Mouse (Mus musculus): ENCODE results near the gene Hrnr. TPM values are rescaled to one million over a fixed set of nuclear protein-coding genes. Genes with fewer than 3 reads are reported as not detected.

Hrnr gene
- polyA plus RNA-seq, 1 experiment, result not detected

DNA sequence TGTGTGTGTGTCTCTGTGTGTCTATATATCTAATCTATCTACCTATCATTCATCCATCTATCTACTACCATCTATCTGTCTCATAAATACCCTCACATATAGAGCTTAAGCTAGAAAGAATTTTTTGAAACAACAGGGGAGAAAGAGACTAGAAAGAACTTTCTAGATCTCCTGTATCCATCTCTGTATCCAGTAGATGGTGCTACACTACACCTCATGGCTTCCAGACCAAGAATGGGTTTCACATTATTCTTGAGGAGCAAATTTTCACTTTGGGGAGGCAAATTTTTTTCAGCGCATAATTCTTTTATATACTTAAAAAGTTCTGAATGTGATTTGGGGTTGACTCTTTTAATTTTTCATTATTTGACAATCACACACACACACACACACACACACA, 5.2 kb upstream of the Hrnr start:
- no peak for TF ChIP-seq CTCF (IDR thresholded peaks at IDR 0.05; ENCODE audit: extremely low read depth, insufficient read length, insufficient replicate concordance, low read depth, low read length)
- no peak for TF ChIP-seq POLR2A (IDR thresholded peaks at IDR 0.05; ENCODE audit: low read depth, low read length)
- WGBS, result 88% methylated on average over 1 of the region's 1 CpGs
- Histone ChIP-seq H3K4me1 (ENCODE audit: control insufficient read depth, insufficient read depth, insufficient read length, low read length) (no peaks in the 10 kb centered on the region), H3K36me3 (ENCODE audit: control insufficient read depth, insufficient read depth, low read length) (no peaks in the 10 kb centered on the region), H3K27ac (ENCODE audit: insufficient read depth, low read depth, low read length) (no peak overlapping the region), H3K4me3 (ENCODE audit: low read depth, low read length) (no peak overlapping the region), H3K27me3 (ENCODE audit: control insufficient read depth, insufficient read depth, low read length) (no peaks in the 10 kb centered on the region)

DNA sequence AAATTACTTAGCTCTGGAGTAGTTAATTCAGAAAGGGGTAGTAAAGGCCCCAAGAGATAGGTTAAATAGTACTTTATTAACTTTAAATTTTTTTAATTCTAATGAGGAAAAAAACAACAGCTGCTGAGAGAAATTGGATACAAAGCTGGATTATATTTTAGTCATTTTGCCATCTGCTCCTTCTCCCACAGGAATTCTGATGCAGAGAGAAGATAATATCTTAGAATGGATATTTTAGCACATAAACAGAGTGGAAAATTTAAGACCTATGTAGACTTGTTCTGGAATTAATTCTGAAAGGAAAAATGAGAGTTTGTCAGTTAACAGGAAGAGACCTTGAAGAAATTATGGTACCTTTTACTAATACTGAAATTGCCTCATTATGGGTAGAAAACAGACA, 18.2 kb downstream of the Hrnr start:
- H3K36me3 ChIP-seq (ENCODE audit: control insufficient read depth, insufficient read depth, low read length), result no peaks in the 10 kb centered on the region
- H3K27me3 ChIP-seq (ENCODE audit: control insufficient read depth, insufficient read depth, low read length), result no peaks in the 10 kb centered on the region
- H3K27ac ChIP-seq (ENCODE audit: insufficient read depth, low read depth, low read length), result no peak overlapping the region
- H3K4me3 ChIP-seq (ENCODE audit: low read depth, low read length), result no peak overlapping the region
- H3K4me1 ChIP-seq (ENCODE audit: control insufficient read depth, insufficient read depth, insufficient read length, low read length), result no peaks in the 10 kb centered on the region
- TF ChIP-seq POLR2A (IDR thresholded peaks at IDR 0.05; ENCODE audit: low read depth, low read length) (no peak), CTCF (IDR thresholded peaks at IDR 0.05; ENCODE audit: extremely low read depth, insufficient read length, insufficient replicate concordance, low read depth, low read length) (no peak)

DNA sequence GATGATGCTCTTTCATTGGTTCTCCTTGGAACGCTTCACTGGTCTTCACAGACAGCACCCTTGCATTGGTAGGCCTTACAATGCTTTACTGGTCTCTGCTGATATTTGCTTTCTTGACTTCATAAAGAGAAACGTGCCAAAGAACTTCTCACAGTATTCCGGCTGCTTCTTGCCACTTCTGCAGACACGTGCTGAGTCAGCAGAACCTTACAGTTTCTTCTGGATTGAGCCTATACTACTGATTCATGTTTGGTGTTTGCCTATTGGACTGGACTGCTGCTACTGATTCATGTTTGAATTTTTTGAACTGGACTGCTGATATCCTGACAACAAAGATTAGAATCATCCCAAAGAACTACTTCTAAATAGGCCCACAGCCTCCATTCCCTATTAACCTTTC, 20.5 kb downstream of the Hrnr start:
- 84% methylated on average over 4 of the region's 4 CpGs for WGBS
- no peak for TF ChIP-seq POLR2A (IDR thresholded peaks at IDR 0.05; ENCODE audit: low read depth, low read length)
- TF ChIP-seq CTCF (IDR thresholded peaks at IDR 0.05; ENCODE audit: extremely low read depth, insufficient read length, insufficient replicate concordance, low read depth, low read length), result no peak
- no peak overlapping the region for H3K27ac ChIP-seq (ENCODE audit: insufficient read depth, low read depth, low read length)
- H3K36me3 ChIP-seq (ENCODE audit: control insufficient read depth, insufficient read depth, low read length), result no peaks in the 10 kb centered on the region
- no peak overlapping the region for H3K4me3 ChIP-seq (ENCODE audit: low read depth, low read length)
- H3K27me3 ChIP-seq (ENCODE audit: control insufficient read depth, insufficient read depth, low read length), result no peaks in the 10 kb centered on the region
- no peaks in the 10 kb centered on the region for H3K4me1 ChIP-seq (ENCODE audit: control insufficient read depth, insufficient read depth, insufficient read length, low read length)

DNA sequence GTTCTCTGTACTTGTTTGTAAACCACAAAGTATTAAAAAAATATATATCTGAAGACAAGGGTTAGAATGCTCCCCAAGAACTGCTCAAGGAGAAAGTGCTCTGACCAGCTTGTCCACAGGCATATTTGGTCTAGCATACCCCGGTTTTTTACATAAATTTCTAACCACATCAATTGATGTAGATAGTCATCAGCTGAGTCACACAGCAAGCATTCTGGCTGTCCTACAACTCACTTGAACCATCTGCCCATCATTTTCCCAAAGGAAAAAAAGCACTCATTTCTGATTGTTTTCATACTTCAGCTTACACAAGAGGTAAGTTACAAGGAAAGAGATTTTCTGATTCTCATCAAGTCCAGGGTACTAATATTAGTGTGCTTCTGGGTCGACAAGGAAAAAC, 27.3 kb downstream of the Hrnr start:
- TF ChIP-seq POLR2A (IDR thresholded peaks at IDR 0.05; ENCODE audit: low read depth, low read length), result no peak
- 60% methylated on average over 2 of the region's 2 CpGs for WGBS
- Histone ChIP-seq H3K4me1 (ENCODE audit: control insufficient read depth, insufficient read depth, insufficient read length, low read length) (no peaks in the 10 kb centered on the region), H3K27me3 (ENCODE audit: control insufficient read depth, insufficient read depth, low read length) (no peaks in the 10 kb centered on the region), H3K36me3 (ENCODE audit: control insufficient read depth, insufficient read depth, low read length) (no peaks in the 10 kb centered on the region), H3K27ac (ENCODE audit: insufficient read depth, low read depth, low read length) (no peak overlapping the region), H3K4me3 (ENCODE audit: low read depth, low read length) (no peak overlapping the region)

DNA sequence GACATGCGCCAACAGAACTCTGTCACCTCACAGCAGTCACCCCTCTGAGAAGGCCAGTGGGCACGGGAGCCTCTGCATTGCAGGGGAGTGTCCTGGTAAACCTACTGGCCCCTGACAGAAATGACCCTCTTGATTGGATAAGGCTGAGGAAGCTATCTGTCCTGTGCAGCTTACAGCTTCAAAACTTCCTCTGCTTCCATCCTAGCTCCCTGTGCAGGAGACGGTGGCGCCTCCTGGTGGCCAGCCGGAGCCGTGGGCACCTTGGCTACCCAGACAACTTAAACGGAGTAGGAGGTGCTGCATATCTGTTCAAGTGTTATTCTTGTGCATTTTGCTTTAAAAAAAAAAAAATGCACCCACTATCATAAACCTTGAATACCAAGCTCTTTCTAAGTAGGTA, 40.5 kb downstream of the Hrnr start:
- H3K27me3 ChIP-seq (ENCODE audit: control insufficient read depth, insufficient read depth, low read length), result no peaks in the 10 kb centered on the region
- no peak overlapping the region for H3K4me3 ChIP-seq (ENCODE audit: low read depth, low read length)
- 15% methylated on average over 7 of the region's 7 CpGs for WGBS
- TF ChIP-seq POLR2A (IDR thresholded peaks at IDR 0.05; ENCODE audit: low read depth, low read length) (no peak), CTCF (IDR thresholded peaks at IDR 0.05; ENCODE audit: extremely low read depth, insufficient read length, insufficient replicate concordance, low read depth, low read length) (peak; percentile 78; the same call in 1 of the 2 replicates)
- no peaks in the 10 kb centered on the region for H3K4me1 ChIP-seq (ENCODE audit: control insufficient read depth, insufficient read depth, insufficient read length, low read length)
- no peak overlapping the region for H3K27ac ChIP-seq (ENCODE audit: insufficient read depth, low read depth, low read length)
- no peaks in the 10 kb centered on the region for H3K36me3 ChIP-seq (ENCODE audit: control insufficient read depth, insufficient read depth, low read length)

DNA sequence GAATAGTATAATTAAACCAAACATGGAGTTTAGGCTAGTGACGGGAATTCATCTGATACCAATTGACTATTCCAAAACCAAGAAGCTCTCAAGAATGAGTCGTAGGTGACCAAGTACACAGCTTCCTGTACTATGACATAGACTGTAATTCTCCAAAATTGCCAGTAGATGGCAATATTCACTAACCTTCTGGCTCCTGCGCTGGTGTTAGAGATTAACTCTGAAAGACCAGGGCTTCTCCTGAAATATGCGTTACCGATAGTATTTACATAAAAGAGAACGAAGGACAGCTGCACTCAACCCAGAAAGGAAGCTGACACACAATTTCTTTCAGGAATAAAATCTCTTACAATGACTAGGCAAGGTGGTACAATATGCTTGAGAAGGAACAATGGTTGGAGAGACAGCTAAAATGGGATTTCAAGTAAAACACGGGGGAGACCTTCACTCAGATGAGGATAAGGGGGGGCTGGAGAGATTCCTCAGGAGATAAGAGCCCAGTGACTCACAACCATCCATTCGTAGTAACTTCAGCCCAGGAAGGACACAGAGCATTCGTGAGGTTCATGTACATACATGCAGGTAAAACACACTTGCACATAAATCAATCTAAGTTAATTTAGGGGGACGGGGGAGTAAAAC, 42.5 kb downstream of the Hrnr start:
- TF ChIP-seq POLR2A (IDR thresholded peaks at IDR 0.05; ENCODE audit: low read depth, low read length), result no peak
- no peak for TF ChIP-seq CTCF (IDR thresholded peaks at IDR 0.05; ENCODE audit: extremely low read depth, insufficient read length, insufficient replicate concordance, low read depth, low read length)
- Histone ChIP-seq H3K4me1 (ENCODE audit: control insufficient read depth, insufficient read depth, insufficient read length, low read length) (no peaks in the 10 kb centered on the region), H3K36me3 (ENCODE audit: control insufficient read depth, insufficient read depth, low read length) (no peaks in the 10 kb centered on the region), H3K27ac (ENCODE audit: insufficient read depth, low read depth, low read length) (no peak overlapping the region), H3K27me3 (ENCODE audit: control insufficient read depth, insufficient read depth, low read length) (no peaks in the 10 kb centered on the region), H3K4me3 (ENCODE audit: low read depth, low read length) (no peak overlapping the region)
- 16% methylated on average over 10 of the region's 10 CpGs for WGBS

DNA sequence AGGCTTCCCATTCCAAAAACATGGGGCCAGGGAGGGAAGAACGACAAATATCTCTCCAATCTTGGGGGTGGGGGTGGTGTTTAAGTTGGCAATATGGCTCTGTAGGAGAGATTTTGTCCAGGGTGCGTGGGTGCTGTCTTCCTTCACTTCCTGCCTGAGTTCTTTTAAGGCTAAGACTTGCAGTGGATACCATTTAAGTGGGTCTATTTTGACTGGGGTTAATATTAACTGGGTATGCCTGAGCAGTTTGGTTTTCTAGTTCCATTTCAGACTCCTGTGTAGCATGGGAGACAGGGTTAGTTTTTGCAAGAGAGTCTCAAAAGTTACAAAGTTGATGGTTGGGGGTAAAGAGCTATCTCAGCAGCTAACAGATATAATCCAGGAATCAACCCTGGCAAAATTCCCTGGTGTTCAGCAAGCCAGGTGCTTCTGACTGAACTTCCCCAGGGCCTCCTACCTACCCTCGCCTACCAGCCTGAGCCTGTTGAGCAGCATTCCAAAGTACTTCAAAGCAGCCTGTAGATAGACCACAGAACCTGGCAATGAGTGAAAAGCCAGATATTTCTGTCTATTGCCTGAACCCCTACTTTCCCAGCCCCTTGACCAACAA, 47.5 kb downstream of the Hrnr start:
- Histone ChIP-seq H3K4me3 (ENCODE audit: low read depth, low read length) (no peak overlapping the region), H3K4me1 (ENCODE audit: control insufficient read depth, insufficient read depth, insufficient read length, low read length) (no peaks in the 10 kb centered on the region), H3K27ac (ENCODE audit: insufficient read depth, low read depth, low read length) (no peak overlapping the region), H3K27me3 (ENCODE audit: control insufficient read depth, insufficient read depth, low read length) (no peaks in the 10 kb centered on the region), H3K36me3 (ENCODE audit: control insufficient read depth, insufficient read depth, low read length) (no peaks in the 10 kb centered on the region)
- WGBS, result 30% methylated on average over 3 of the region's 3 CpGs
- TF ChIP-seq CTCF (IDR thresholded peaks at IDR 0.05; ENCODE audit: extremely low read depth, insufficient read length, insufficient replicate concordance, low read depth, low read length), result no peak
- no peak for TF ChIP-seq POLR2A (IDR thresholded peaks at IDR 0.05; ENCODE audit: low read depth, low read length)
